Mouse (Mus musculus) spleen, adult 2 months (tissue): ENCODE results near the gene Safb2.

Experiments used
- CTCF ChIP-seq: fragments of 200-500 bp; IDR thresholded peaks from 2 replicates; pipeline ENCODE4 v1.5.1; 2011; ENCODE audit warnings: mild to moderate bottlenecking, inconsistent platforms; ENCODE audit not compliant: insufficient read depth, insufficient read length, insufficient replicate concordance; ENCODE audit errors: extremely low read depth
- POLR2A ChIP-seq: fragments of 200-500 bp; IDR thresholded peaks from 2 replicates; pipeline ENCODE4 v1.6.1; 2011; ENCODE audit warnings: low read depth, low read length, inconsistent platforms

DNA sequence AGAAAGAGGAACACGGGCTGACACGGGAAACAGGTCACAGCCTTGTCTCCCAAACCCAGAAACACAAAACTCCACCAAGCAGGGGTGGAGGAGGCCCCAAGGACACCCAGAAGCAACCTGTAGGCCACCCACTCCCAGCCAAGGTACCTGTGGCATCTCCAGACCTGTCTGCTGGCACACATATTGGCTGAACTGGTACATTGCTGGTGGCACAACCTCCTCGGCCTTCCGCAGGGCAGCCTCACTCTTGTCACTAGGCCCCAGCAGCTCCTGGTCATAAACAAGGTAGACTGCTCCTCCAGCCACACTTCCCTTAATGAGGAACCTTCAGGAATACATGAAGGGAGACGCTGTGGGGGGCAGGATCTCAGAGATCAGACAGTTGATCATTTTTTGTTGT lies 24.3 kb upstream of the Safb2 start:
- TF ChIP-seq POLR2A (no peak), CTCF (no peak)
